Mouse (Mus musculus) E14TG2a.4 (cell line): ENCODE data around the gene Psmb2.

Experiments
- H3K27me3 ChIP-seq: 2 replicates; pipeline ENCODE4 v1.6.1; 2014; ENCODE audit warnings: low read length, control low read depth; ENCODE audit not compliant: insufficient read depth
- H3K36me3 ChIP-seq: 2 replicates; pipeline ENCODE4 v1.6.1; 2014; ENCODE audit warnings: low read length, control low read depth; ENCODE audit not compliant: insufficient read depth
- H3K4me1 ChIP-seq: replicated peaks from 2 replicates; pipeline ENCODE4 v1.6.1; 2014; ENCODE audit warnings: low read depth, low read length, control low read depth
- H3K4me3 ChIP-seq: replicated peaks from 2 replicates; pipeline ENCODE4 v1.5.1; 2014; ENCODE audit warnings: mild to moderate bottlenecking, low read length
- H3K9me3 ChIP-seq: 2 replicates; pipeline ENCODE4 v1.6.1; 2014; ENCODE audit warnings: low read length, control low read depth
- CTCF ChIP-seq: conservative IDR thresholded peaks from 2 replicates; pipeline ENCODE4 v1.5.1; 2014; ENCODE audit warnings: low read length
- NANOG ChIP-seq: IDR thresholded peaks from 2 replicates; pipeline ENCODE4 v1.6.1; 2014; ENCODE audit warnings: borderline replicate concordance, low read length, mixed read lengths
- POU5F1 ChIP-seq: IDR thresholded peaks from 2 replicates; pipeline ENCODE4 v1.6.1; 2014; ENCODE audit warnings: low read length, borderline replicate concordance

Psmb2 gene

DNA sequence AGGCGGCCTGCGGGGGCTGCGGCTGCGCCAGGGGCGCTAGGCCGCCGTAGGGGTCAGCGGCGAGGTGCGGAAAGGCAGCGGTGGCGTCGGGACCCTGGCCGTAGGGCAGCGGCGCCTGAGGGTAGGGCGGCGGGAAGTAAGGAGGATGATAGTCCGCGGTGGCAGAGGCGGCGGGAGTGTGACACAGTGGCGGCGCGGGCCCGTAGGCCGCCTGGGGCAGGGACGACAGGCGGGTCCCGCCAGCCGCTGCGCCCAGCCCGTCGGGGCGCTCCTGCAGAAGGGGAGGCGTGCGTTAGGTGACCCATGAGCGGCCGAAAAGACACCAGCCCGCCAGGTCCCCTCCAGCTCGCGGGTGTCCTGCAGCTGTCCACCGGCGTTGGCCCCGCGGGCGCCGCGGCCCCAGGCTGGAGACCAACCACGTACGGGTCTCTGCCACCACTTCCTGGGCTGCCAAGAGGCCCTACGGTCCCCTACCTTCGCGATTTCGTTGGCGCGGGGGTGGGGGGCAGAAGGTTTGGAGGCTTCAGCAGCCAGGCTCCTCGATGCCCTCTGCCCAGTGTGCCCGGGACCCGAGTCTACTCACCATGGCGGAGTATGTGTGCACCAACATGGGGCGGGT lies 58.1 kb downstream of the Psmb2 start:
- H3K27me3 ChIP-seq, result peaks cover 85% of the 10 kb centered on the region
- H3K4me3 ChIP-seq, result peak overlapping the region; percentile 74
- H3K9me3 ChIP-seq, result no peaks in the 10 kb centered on the region
- H3K36me3 ChIP-seq, result no peaks in the 10 kb centered on the region
- TF ChIP-seq CTCF, result no peak
- no peak for TF ChIP-seq POU5F1
- no peak for TF ChIP-seq NANOG
- peaks cover 56% of the 10 kb centered on the region for H3K4me1 ChIP-seq

- H3K36me3 ChIP-seq, result no peaks in the 10 kb centered on the region
- no peak for TF ChIP-seq CTCF
- peaks cover 80% of the 10 kb centered on the region for H3K27me3 ChIP-seq
- no peaks in the 10 kb centered on the region for H3K9me3 ChIP-seq
- peak within 1 kb of the TSS; percentile 74 for H3K4me3 ChIP-seq
- peaks cover 56% of the 10 kb centered on the region for H3K4me1 ChIP-seq
Observed at GRCm38 (mm10) chr4:126736001-126736414, 58.6 kb downstream of the Psmb2 start, which contains the start of gene Tfap2e. Gene Tfap2e (minus strand): TSS chr4:126736240.

DNA sequence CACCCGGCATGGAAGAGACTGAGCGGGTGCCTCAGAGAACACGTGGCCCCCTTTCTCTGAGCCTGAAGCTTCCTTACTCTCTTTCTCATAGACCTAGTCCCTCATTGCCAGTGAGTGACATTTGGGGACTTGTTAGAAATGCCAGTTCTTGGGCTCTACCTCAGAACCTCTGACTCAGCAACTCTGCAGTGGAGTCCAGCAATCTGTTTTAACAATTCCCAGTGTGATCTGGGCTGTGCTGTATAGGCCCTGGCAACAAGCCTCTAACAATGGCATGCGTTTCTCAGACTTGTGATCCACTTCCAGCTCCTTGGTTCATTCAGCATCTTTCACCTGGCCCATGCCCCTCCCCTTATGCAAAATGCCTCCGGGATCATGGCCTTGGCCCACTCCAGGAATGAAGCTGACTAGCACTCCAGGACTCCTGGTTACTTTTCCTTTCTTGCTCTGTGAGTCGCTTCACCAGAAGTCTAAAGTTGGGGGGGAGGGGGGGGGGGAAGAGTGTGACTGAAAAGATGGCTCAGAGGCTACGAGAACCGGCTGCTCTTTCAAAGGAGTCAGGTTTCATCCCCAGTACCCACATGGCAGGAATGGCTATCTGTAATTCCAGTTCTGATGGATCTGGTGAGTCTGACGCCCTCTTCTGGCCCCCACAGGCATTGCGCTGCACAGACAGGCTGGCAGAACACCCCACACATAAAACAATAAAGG lies 62.7 kb downstream of the Psmb2 start:
- Histone ChIP-seq H3K27me3 (peaks cover 39% of the 10 kb centered on the region), H3K4me1 (peaks cover 56% of the 10 kb centered on the region), H3K9me3 (no peaks in the 10 kb centered on the region), H3K36me3 (peaks cover 7% of the 10 kb centered on the region), H3K4me3 (0 out of 2 replicates have a peak overlapping the region, but pooled peaks have one; percentile 29)
- TF ChIP-seq CTCF (peak; percentile 80), POU5F1 (peak; percentile 53; the same call in 1 of the 2 replicates), NANOG (no peak)

- TF ChIP-seq POU5F1, result no peak
- peak; percentile 93 for TF ChIP-seq CTCF
- TF ChIP-seq NANOG, result no peak
- peaks cover 61% of the 10 kb centered on the region for H3K4me1 ChIP-seq
- no peaks in the 10 kb centered on the region for H3K9me3 ChIP-seq
Observed at GRCm38 (mm10) chr4:126741448-126741847, 64.0 kb downstream of the Psmb2 start.

DNA sequence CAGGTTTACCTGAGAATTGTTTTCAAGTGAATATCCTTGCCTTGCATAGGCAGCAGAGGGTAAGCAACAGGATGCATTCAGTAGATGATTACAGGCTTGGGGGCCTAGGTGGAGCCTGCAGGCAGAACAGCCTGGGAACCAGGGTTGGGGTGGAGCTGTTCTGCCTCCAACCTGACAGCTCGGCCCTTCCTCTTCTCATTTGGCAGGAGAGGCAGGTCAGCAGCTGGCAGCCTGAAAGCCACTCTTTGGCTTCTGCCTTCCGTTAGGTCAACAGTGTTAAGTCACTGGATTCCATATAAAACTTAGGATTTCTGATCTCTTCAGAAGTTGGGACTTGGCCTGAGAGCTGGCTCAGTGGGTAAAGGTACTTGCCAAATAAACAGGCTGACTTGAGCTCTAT lies 65.5 kb downstream of the Psmb2 start:
- H3K36me3 ChIP-seq, result peaks cover 33% of the 10 kb centered on the region
- TF ChIP-seq CTCF, result no peak
- TF ChIP-seq POU5F1, result no peak
- no peak for TF ChIP-seq NANOG
- H3K4me1 ChIP-seq, result peaks cover 70% of the 10 kb centered on the region
- H3K4me3 ChIP-seq, result no peak overlapping the region
- no peaks in the 10 kb centered on the region for H3K9me3 ChIP-seq
- peaks cover 11% of the 10 kb centered on the region for H3K27me3 ChIP-seq

More at GRCm38 (mm10) chr4:126741448-126741847, 64.0 kb downstream of the Psmb2 start:
- peaks cover 26% of the 10 kb centered on the region for H3K27me3 ChIP-seq
- H3K36me3 ChIP-seq, result peaks cover 19% of the 10 kb centered on the region
- H3K4me3 ChIP-seq, result 0 out of 2 replicates have a peak overlapping the region, but pooled peaks have one; percentile 7

DNA sequence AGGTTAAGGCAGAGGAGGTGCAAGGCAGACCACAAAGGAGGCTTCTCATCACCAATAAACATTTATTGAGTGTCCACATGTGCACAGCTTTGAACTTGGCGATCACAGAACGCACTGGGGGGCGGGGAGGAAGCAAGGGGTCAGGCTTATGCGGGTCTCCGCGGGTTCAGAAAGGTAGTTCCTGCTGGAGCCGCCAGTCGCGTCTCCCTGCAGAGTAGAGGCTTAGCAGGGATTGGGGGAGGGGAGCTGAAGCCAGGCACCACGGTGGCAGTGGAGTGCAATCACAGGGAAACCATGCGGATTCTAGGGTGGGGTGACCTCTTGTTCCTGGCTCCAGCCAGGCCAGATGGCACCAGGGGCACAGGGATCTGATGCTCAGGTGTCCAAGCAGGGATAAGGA lies 66.3 kb downstream of the Psmb2 start:
- peaks cover 41% of the 10 kb centered on the region for H3K36me3 ChIP-seq
- peak overlapping the region; percentile 67 for H3K4me3 ChIP-seq
- peaks cover 4% of the 10 kb centered on the region for H3K27me3 ChIP-seq
- H3K9me3 ChIP-seq, result no peaks in the 10 kb centered on the region
- no peak for TF ChIP-seq POU5F1
- no peak for TF ChIP-seq NANOG
- TF ChIP-seq CTCF, result no peak
- peaks cover 73% of the 10 kb centered on the region for H3K4me1 ChIP-seq

- H3K4me1 ChIP-seq, result peaks cover 71% of the 10 kb centered on the region
- TF ChIP-seq POU5F1 (no peak), NANOG (no peak), CTCF (no peak)
- no peaks in the 10 kb centered on the region for H3K27me3 ChIP-seq
- H3K36me3 ChIP-seq, result peaks cover 52% of the 10 kb centered on the region
- H3K4me3 ChIP-seq, result peak overlapping the region; percentile 67
- H3K9me3 ChIP-seq, result no peaks in the 10 kb centered on the region
Observed at GRCm38 (mm10) chr4:126744831-126745230, 67.4 kb downstream of the Psmb2 start.

GRCm38 (mm10) chr4:126745506-126746193 lies 68.2 kb downstream of the Psmb2 start:
- no peaks in the 10 kb centered on the region for H3K27me3 ChIP-seq
- peak; percentile 45 for TF ChIP-seq CTCF
- TF ChIP-seq POU5F1, result no peak
- no peak for TF ChIP-seq NANOG

More at GRCm38 (mm10) chr4:126745506-126746193, 68.2 kb downstream of the Psmb2 start:
- H3K9me3 ChIP-seq, result no peaks in the 10 kb centered on the region
- peaks cover 60% of the 10 kb centered on the region for H3K36me3 ChIP-seq
- peak overlapping the region; percentile 56 for H3K4me3 ChIP-seq
- H3K4me1 ChIP-seq, result peaks cover 75% of the 10 kb centered on the region
